Mouse (Mus musculus) hindbrain, embryonic 10.5 days (tissue): ENCODE measurements around the gene Rnf167. TPM values are rescaled to one million over a fixed set of nuclear protein-coding genes. Genes with fewer than 3 reads are reported as not detected.

Experiments
- DNase-seq: peaks from one replicate; pipeline ENCODE4 v3.0.0-alpha.2; 2017; ENCODE audit warnings: low spot score
- H3K27ac ChIP-seq: fragments of 300-500 bp; sonication (generic); 2 replicates; pipeline ENCODE4 v1.5.1; 2016; ENCODE audit warnings: mild to moderate bottlenecking, moderate library complexity
- H3K27me3 ChIP-seq: fragments of 300-500 bp; sonication (generic); 2 replicates; pipeline ENCODE4 v1.6.1; 2016; ENCODE audit warnings: mild to moderate bottlenecking; ENCODE audit not compliant: poor library complexity, insufficient read depth, severe bottlenecking
- H3K36me3 ChIP-seq: fragments of 300-500 bp; sonication (generic); 2 replicates; pipeline ENCODE4 v1.6.1; 2016; ENCODE audit warnings: mild to moderate bottlenecking, moderate library complexity
- H3K4me1 ChIP-seq: fragments of 300-500 bp; sonication (generic); replicated peaks from 2 replicates; pipeline ENCODE4 v1.6.1; 2016; ENCODE audit warnings: mild to moderate bottlenecking
- H3K4me3 ChIP-seq: fragments of 300-500 bp; sonication (generic); 2 replicates; pipeline ENCODE4 v1.5.1; 2016; ENCODE audit warnings: mild to moderate bottlenecking, moderate library complexity
- H3K9me3 ChIP-seq: fragments of 300-500 bp; sonication (generic); 2 replicates; pipeline ENCODE4 v1.6.1; 2016; ENCODE audit warnings: mild to moderate bottlenecking, moderate library complexity
- WGBS: fragments of 180-500 bp; shearing (Covaris S2); methylation state at CpG from one replicate; pipeline ENCODE4 v1.1.7; 2016; 5-methylcytosine and 5-hydroxymethylcytosine counted together
- polyA plus RNA-seq: library from polyadenylated mRNA; unstranded; fragments of >200 nt; fragmentation: Nextera tagmentation; extraction: Ambion mirVana; gene quantifications from 2 replicates; pipeline ENCODE4 v1.2.1, GENCODE M21; 2016

The Rnf167 gene
- polyA plus RNA-seq = 90.6 and 97.1 TPM in 2 replicates

- Histone ChIP-seq H3K4me1 (peaks cover 59% of the 10 kb centered on the region), H3K4me3 (peak within 1 kb of the TSS; percentile 86), H3K36me3 (peaks cover 69% of the 10 kb centered on the region), H3K27me3 (no peaks in the 10 kb centered on the region), H3K9me3 (no peaks in the 10 kb centered on the region), H3K27ac (peak within 1 kb of the TSS; percentile 92)
- under 1% methylated on average over 63 of the region's 63 CpGs for WGBS
- peak; percentile 97 for DNase-seq
Measured at GRCm38 (mm10) chr11:70646691-70647650, at the start of gene Rnf167, which contains the start of gene Slc25a11. Gene Rnf167, plus strand, starts transcription at chr11:70647235. Gene Slc25a11, minus strand, starts transcription at chr11:70647479.

- DNase-seq = no peak
- Histone ChIP-seq H3K27me3 (no peaks in the 10 kb centered on the region), H3K4me1 (peaks cover 16% of the 10 kb centered on the region), H3K9me3 (no peaks in the 10 kb centered on the region), H3K36me3 (peaks cover 42% of the 10 kb centered on the region), H3K4me3 (no peak overlapping the region), H3K27ac (no peak overlapping the region)
- WGBS = 86% methylated on average over 6 of the region's 6 CpGs
Measured at GRCm38 (mm10) chr11:70597301-70597700, 49.7 kb upstream of the Rnf167 start.

- H3K36me3 ChIP-seq = peaks cover 54% of the 10 kb centered on the region
- H3K27ac ChIP-seq = no peak overlapping the region
- 94% methylated on average over 9 of the region's 9 CpGs for WGBS
- no peaks in the 10 kb centered on the region for H3K27me3 ChIP-seq
- H3K9me3 ChIP-seq = no peaks in the 10 kb centered on the region
- H3K4me3 ChIP-seq = no peak overlapping the region
- H3K4me1 ChIP-seq = peaks cover 16% of the 10 kb centered on the region
- DNase-seq = no peak
Measured at GRCm38 (mm10) chr11:70598451-70598953, 48.5 kb upstream of the Rnf167 start.

GRCm38 (mm10) chr11:70605024-70605566 lies 41.9 kb upstream of the Rnf167 start:
- H3K9me3 ChIP-seq = no peaks in the 10 kb centered on the region
- peak; percentile 75 for DNase-seq
- H3K4me3 ChIP-seq = no peak overlapping the region
- H3K36me3 ChIP-seq = peaks cover 93% of the 10 kb centered on the region
- H3K27ac ChIP-seq = no peak overlapping the region
- 67% methylated on average over 14 of the region's 14 CpGs for WGBS
- no peaks in the 10 kb centered on the region for H3K4me1 ChIP-seq
- no peaks in the 10 kb centered on the region for H3K27me3 ChIP-seq

- Histone ChIP-seq H3K4me3 (no peak overlapping the region), H3K27ac (no peak overlapping the region), H3K36me3 (peaks cover 100% of the 10 kb centered on the region), H3K9me3 (no peaks in the 10 kb centered on the region), H3K4me1 (no peaks in the 10 kb centered on the region), H3K27me3 (no peaks in the 10 kb centered on the region)
- WGBS = 75% methylated on average over 12 of the region's 12 CpGs
- no peak for DNase-seq
Measured at GRCm38 (mm10) chr11:70606717-70607116, 40.3 kb upstream of the Rnf167 start.

GRCm38 (mm10) chr11:70607611-70608010 lies 39.4 kb upstream of the Rnf167 start:
- no peaks in the 10 kb centered on the region for H3K9me3 ChIP-seq
- H3K4me1 ChIP-seq = no peaks in the 10 kb centered on the region
- no peak overlapping the region for H3K4me3 ChIP-seq
- peaks cover 99% of the 10 kb centered on the region for H3K36me3 ChIP-seq
- DNase-seq = no peak
- WGBS = 89% methylated on average over 9 of the region's 9 CpGs
- no peak overlapping the region for H3K27ac ChIP-seq
- H3K27me3 ChIP-seq = no peaks in the 10 kb centered on the region

- DNase-seq = no peak
- no peaks in the 10 kb centered on the region for H3K27me3 ChIP-seq
- H3K4me3 ChIP-seq = no peak overlapping the region
- peaks cover 99% of the 10 kb centered on the region for H3K36me3 ChIP-seq
- no peaks in the 10 kb centered on the region for H3K4me1 ChIP-seq
- no peaks in the 10 kb centered on the region for H3K9me3 ChIP-seq
- H3K27ac ChIP-seq = no peak overlapping the region
- 87% methylated on average over 26 of the region's 26 CpGs for WGBS
Measured at GRCm38 (mm10) chr11:70608381-70609066, 38.5 kb upstream of the Rnf167 start.

GRCm38 (mm10) chr11:70610752-70611151 lies 36.3 kb upstream of the Rnf167 start:
- H3K27ac ChIP-seq = no peak overlapping the region
- H3K27me3 ChIP-seq = peaks cover 8% of the 10 kb centered on the region
- H3K36me3 ChIP-seq = peaks cover 82% of the 10 kb centered on the region
- H3K9me3 ChIP-seq = no peaks in the 10 kb centered on the region
- 86% methylated on average over 4 of the region's 4 CpGs for WGBS
- H3K4me1 ChIP-seq = peaks cover 11% of the 10 kb centered on the region
- DNase-seq = no peak
- H3K4me3 ChIP-seq = no peak overlapping the region

GRCm38 (mm10) chr11:70612505-70612904 lies 34.5 kb upstream of the Rnf167 start:
- Histone ChIP-seq H3K27me3 (peaks cover 22% of the 10 kb centered on the region), H3K36me3 (peaks cover 64% of the 10 kb centered on the region), H3K27ac (no peak overlapping the region), H3K4me3 (no peak overlapping the region), H3K4me1 (peaks cover 17% of the 10 kb centered on the region), H3K9me3 (no peaks in the 10 kb centered on the region)
- WGBS = 82% methylated on average over 7 of the region's 7 CpGs
- DNase-seq = no peak

GRCm38 (mm10) chr11:70615074-70615473 lies 32.0 kb upstream of the Rnf167 start:
- H3K4me3 ChIP-seq = peak overlapping the region; percentile 51
- H3K36me3 ChIP-seq = peaks cover 39% of the 10 kb centered on the region
- WGBS = 2% methylated on average over 17 of the region's 17 CpGs
- peaks cover 17% of the 10 kb centered on the region for H3K4me1 ChIP-seq
- no peaks in the 10 kb centered on the region for H3K9me3 ChIP-seq
- H3K27me3 ChIP-seq = peaks cover 22% of the 10 kb centered on the region
- peak; percentile 44 for DNase-seq
- peak overlapping the region; percentile 69 for H3K27ac ChIP-seq

GRCm38 (mm10) chr11:70615516-70616093 lies 31.4 kb upstream of the Rnf167 start, which contains the start of gene 4930544D05Rik:
Gene 4930544D05Rik, plus strand, starts transcription at chr11:70615848.
- 14% methylated on average over 21 of the region's 21 CpGs for WGBS
- Histone ChIP-seq H3K27ac (peak within 1 kb of the TSS; percentile 69), H3K9me3 (no peaks in the 10 kb centered on the region), H3K4me1 (peaks cover 17% of the 10 kb centered on the region), H3K27me3 (peaks cover 22% of the 10 kb centered on the region), H3K36me3 (peaks cover 33% of the 10 kb centered on the region), H3K4me3 (peak within 1 kb of the TSS; percentile 51)
- DNase-seq = no peak

- Histone ChIP-seq H3K27me3 (peaks cover 22% of the 10 kb centered on the region), H3K4me3 (no peak within 1 kb of the TSS), H3K36me3 (no peaks in the 10 kb centered on the region), H3K9me3 (no peaks in the 10 kb centered on the region), H3K27ac (no peak within 1 kb of the TSS), H3K4me1 (peaks cover 24% of the 10 kb centered on the region)
- WGBS = 58% methylated on average over 1 of the region's 1 CpGs
- no peak for DNase-seq
Measured at GRCm38 (mm10) chr11:70619101-70619500, 27.9 kb upstream of the Rnf167 start, which contains the start of gene Chrne. Gene Chrne, minus strand, starts transcription at chr11:70619216.
